In the genomic region with DNA sequence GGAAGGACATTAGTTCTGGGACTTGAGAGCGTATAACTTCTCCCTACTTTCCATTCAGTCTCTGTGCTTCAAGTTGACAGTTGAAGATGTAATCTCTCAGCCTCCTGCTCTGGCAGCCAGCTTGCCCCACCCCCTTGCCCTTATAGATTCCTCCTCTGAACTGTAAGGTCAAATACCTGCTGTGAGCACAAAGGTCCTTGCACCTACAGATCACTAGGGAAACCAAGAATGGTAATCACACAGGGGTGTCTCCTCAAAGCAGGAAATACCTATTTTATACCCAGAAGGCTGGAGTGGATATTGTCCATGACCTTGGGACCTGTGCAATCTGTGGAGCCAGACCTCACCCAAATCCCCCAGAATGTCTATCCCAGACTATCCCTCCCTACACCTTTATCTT, we compare ENCODE assay signal across 16 mouse cellular contexts. TPM values are rescaled to one million over a fixed set of nuclear protein-coding genes. Genes with fewer than 3 reads are reported as not detected.
DNase-seq lines count a peak whose midpoint lies in the region; ATAC-seq and TF ChIP-seq lines count a peak whose summit lies in the region.
"Had no signal": no experiment of that assay in that cellular context is flagged by ENCODE, and none has a peak within 500 bp of the region (broad histone marks: within the 10 kb centered on the region; RNA-seq: fewer than 3 reads in every experiment).

No protein-coding gene starts in this region.

- no peaks in the 10 kb centered on the region; the same call in 1 of the 2 replicates for H3K4me1 ChIP-seq in intestine, postnatal 0 days (replicated peaks; ENCODE audit: control insufficient read depth, insufficient read depth, low read length)
- H3K4me1 ChIP-seq: forebrain, embryonic 15.5 days; hindbrain, embryonic 15.5 days had no signal

- no peak for TF ChIP-seq CTCF in intestine, postnatal 0 days (IDR thresholded peaks at IDR 0.05; ENCODE audit: low read depth)

- H3K9ac ChIP-seq in intestine, postnatal 0 days (ENCODE audit: low read depth, low read length): no peak overlapping the region
- H3K9ac ChIP-seq: forebrain, embryonic 15.5 days; heart, embryonic 13.5 days; hindbrain, embryonic 15.5 days had no signal

- H3K27ac ChIP-seq in intestine, postnatal 0 days (ENCODE audit: low read depth, low read length): no peak overlapping the region
- H3K27ac ChIP-seq: embryonic facial prominence, embryonic 10.5 days; forebrain, embryonic 15.5 days; heart, embryonic 13.5 days; hindbrain, embryonic 15.5 days had no signal

- H3K4me3 ChIP-seq in intestine, postnatal 0 days (ENCODE audit: low read depth, low read length): no peak overlapping the region
- H3K4me3 ChIP-seq: embryonic facial prominence, embryonic 10.5 days; forebrain, embryonic 15.5 days; heart, embryonic 13.5 days; hindbrain, embryonic 15.5 days had no signal

- H3K27me3 ChIP-seq in intestine, postnatal 0 days (replicated peaks; ENCODE audit: control insufficient read depth, insufficient read depth, low read length): no peaks in the 10 kb centered on the region
- H3K27me3 ChIP-seq: forebrain, embryonic 15.5 days; heart, embryonic 13.5 days; hindbrain, embryonic 15.5 days had no signal

- peak; percentile 0 for DNase-seq in gastrocnemius, adult 18-20 months (ENCODE audit: low spot score)
- no peak for DNase-seq in gastrocnemius, postnatal 4 days (ENCODE audit: low spot score in 2 of 2)
- DNase-seq in R1 (ENCODE audit: low read depth, low spot score): peak; percentile 4
- no peak for DNase-seq in cerebellum, postnatal 36 days
- DNase-seq in lung, postnatal 10 days: no peak
- DNase-seq in ovary, postnatal 14 days (ENCODE audit: low spot score): no peak
- DNase-seq: adrenal gland, postnatal 10 days; cerebellum, adult 18-20 months; cerebellum, adult 9-11 months; heart, postnatal 36 days had no signal

- no peak overlapping the region for H3K4me2 ChIP-seq in intestine, postnatal 0 days (replicated peaks; ENCODE audit: low read depth)
- H3K4me2 ChIP-seq: forebrain, embryonic 15.5 days; heart, embryonic 13.5 days; hindbrain, embryonic 15.5 days had no signal

- peak; percentile 74 for ATAC-seq in intestine, postnatal 0 days
- ATAC-seq: forebrain, embryonic 15.5 days; Patski had no signal

- H3K9me3 ChIP-seq in intestine, postnatal 0 days (ENCODE audit: control insufficient read depth): no peaks in the 10 kb centered on the region
- H3K9me3 ChIP-seq: forebrain, embryonic 15.5 days; heart, embryonic 13.5 days; hindbrain, embryonic 15.5 days had no signal

- WGBS in intestine, postnatal 0 days: 57% methylated on average over 1 of the region's 1 CpGs

- no peaks in the 10 kb centered on the region for H3K36me3 ChIP-seq in intestine, postnatal 0 days (ENCODE audit: control insufficient read depth, insufficient read depth)
- H3K36me3 ChIP-seq: embryonic facial prominence, embryonic 10.5 days; forebrain, embryonic 15.5 days; heart, embryonic 13.5 days; hindbrain, embryonic 15.5 days had no signal

RNA-seq across cellular contexts. Expression of a gene that starts 40.4 kb away (rescaled TPM):
- 1 to 10 TPM; 4.0 to 4.1 TPM for total RNA-seq in gastrocnemius, adult 18-20 months (2021)
- total RNA-seq in gastrocnemius, postnatal 4 days (2021): 10 to 100 TPM; 13.7 to 14.9 TPM
- polyA plus RNA-seq in intestine, postnatal 0 days (2015; fragmentation: Nextera tagmentation; extraction: Ambion mirVana): 2.1 and 2.8 TPM in 2 replicates

Comparison
In these comparisons a context has a peak if more than half of its experiments do, and no peak if none do; other contexts are left out.
1. DNase-seq: peak in gastrocnemius, adult 18-20 months (single experiment) and R1 (single experiment); none in gastrocnemius, postnatal 4 days (0 of 2), cerebellum, postnatal 36 days (0 of 2), lung, postnatal 10 days (single experiment) and ovary, postnatal 14 days (single experiment).